Mouse (Mus musculus) limb, embryonic 14.5 days (tissue): ENCODE results near the gene Cfd. TPM values are rescaled to one million over a fixed set of nuclear protein-coding genes. Genes with fewer than 3 reads are reported as not detected.

Experiments used
- ATAC-seq: fragments of 200-750 bp; cut with Nextera tagmentation; 2 replicates; pipeline ENCODE4 v1.8.0; 2017; ENCODE audit warnings: low read depth, moderate number of reproducible peaks, moderate TSS enrichment; ENCODE audit not compliant: low FRiP score
- DNase-seq: peaks from one replicate; pipeline ENCODE4 v3.0.0-alpha.2; 2015; ENCODE audit warnings: low spot score
- H3K27ac ChIP-seq: fragments of 300-500 bp; sonication (generic); replicated peaks from 2 replicates; pipeline ENCODE4 v1.5.1; 2014; ENCODE audit warnings: low read depth, mild to moderate bottlenecking, low read length, moderate library complexity, mixed read lengths
- H3K27me3 ChIP-seq: fragments of 300-500 bp; sonication (generic); 2 replicates; pipeline ENCODE4 v1.6.1; 2014; ENCODE audit warnings: low read length, mixed read lengths; ENCODE audit not compliant: control insufficient read depth, insufficient read depth
- H3K36me3 ChIP-seq: fragments of 300-500 bp; sonication (generic); 2 replicates; pipeline ENCODE4 v1.6.1; 2014; ENCODE audit warnings: mild to moderate bottlenecking, low read length, moderate library complexity, mixed read lengths; ENCODE audit not compliant: control insufficient read depth, insufficient read depth
- H3K4me1 ChIP-seq: fragments of 300-500 bp; sonication (generic); 2 replicates; pipeline ENCODE4 v1.6.1; 2014; ENCODE audit warnings: antibody characterized with exemption, low read length, mixed read lengths; ENCODE audit not compliant: control insufficient read depth, insufficient read depth
- H3K4me2 ChIP-seq: fragments of 300-500 bp; sonication (generic); replicated peaks from 2 replicates; pipeline ENCODE4 v1.6.1; 2014; ENCODE audit warnings: low read depth, mild to moderate bottlenecking, low read length, moderate library complexity; ENCODE audit not compliant: severe bottlenecking
- H3K4me3 ChIP-seq: fragments of 300-500 bp; sonication (generic); replicated peaks from 2 replicates; pipeline ENCODE4 v1.5.1; 2014; ENCODE audit warnings: low read length
- H3K9ac ChIP-seq: fragments of 300-500 bp; sonication (generic); 2 replicates; pipeline ENCODE4 v1.6.1; 2014; ENCODE audit warnings: mild to moderate bottlenecking, low read depth, low read length, moderate library complexity; ENCODE audit not compliant: severe bottlenecking
- H3K9me3 ChIP-seq: fragments of 300-500 bp; sonication (generic); 2 replicates; pipeline ENCODE4 v1.6.1; 2016; ENCODE audit warnings: low read length; ENCODE audit not compliant: control insufficient read depth
- POLR2A ChIP-seq: fragments of 200-500 bp; IDR thresholded peaks from 2 replicates; pipeline ENCODE4 v1.8.0; 2012; ENCODE audit warnings: inconsistent platforms, mild to moderate bottlenecking, moderate library complexity, borderline replicate concordance; ENCODE audit not compliant: insufficient read depth, insufficient read length; ENCODE audit errors: extremely low read depth
- WGBS: fragments of 180-500 bp; shearing (Covaris S2); extraction: QIAGEN DNeasy Blood & Tissue Kit; methylation state at CpG from one replicate; pipeline ENCODE4 v1.1.7; 2014; 5-methylcytosine and 5-hydroxymethylcytosine counted together
- polyA plus RNA-seq, 2 experiments: library from polyadenylated mRNA; depleted of rRNA in 1 of 2; stranded (reverse) in 1 of 2; unstranded in 1 of 2; fragments of >200 nt; fragmentation: Nextera tagmentation in 1 of 2; extraction: Ambion mirVana in 1 of 2; gene quantifications; 2 replicates each; pipeline versions ENCODE4 v1.2.1 to v1.2.3; 2012 to 2014

Gene Cfd
- polyA plus RNA-seq, 2 experiments, result 1.1 TPM; not detected in 1

DNA sequence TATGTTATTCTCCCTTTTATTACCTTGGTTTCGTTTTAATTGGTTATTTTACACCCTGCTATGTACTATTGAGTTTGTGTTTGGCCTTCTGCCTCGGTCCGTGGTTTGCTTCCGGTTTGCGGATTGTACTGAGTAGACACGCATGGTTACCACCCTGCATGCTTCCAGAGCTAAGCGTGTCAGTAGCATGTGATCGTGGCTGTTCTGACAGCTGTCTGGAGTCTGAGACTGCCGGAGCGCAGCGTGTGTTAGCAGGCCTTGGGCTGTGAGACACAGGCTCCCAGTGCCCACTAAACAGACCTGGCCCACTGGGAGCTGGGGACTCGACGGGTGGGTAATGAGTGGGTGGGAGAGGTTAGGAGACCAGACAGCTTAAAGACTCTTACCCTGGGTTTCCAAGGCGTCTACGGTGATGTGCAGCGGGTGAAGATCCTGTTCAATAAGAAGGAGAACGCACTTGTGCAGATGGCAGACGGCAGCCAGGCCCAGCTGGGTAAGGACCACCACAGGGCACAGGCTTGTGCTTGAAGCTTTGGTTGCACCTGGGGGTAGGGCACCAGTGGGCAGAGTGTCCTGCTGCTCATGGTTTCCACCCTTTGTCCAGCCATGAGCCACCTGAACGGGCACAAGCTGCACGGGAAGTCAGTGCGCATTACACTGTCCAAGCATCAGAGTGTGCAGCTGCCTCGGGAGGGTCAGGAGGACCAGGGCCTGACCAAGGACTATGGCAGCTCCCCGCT is 28.4 kb upstream of the Cfd start:
- ATAC-seq, result no peak
- Histone ChIP-seq H3K27me3 (no peaks in the 10 kb centered on the region), H3K4me2 (no peak overlapping the region), H3K9ac (no peak overlapping the region), H3K4me1 (peaks cover 13% of the 10 kb centered on the region), H3K36me3 (peaks cover 100% of the 10 kb centered on the region), H3K27ac (no peak overlapping the region), H3K4me3 (no peak overlapping the region), H3K9me3 (no peaks in the 10 kb centered on the region)
- DNase-seq, result no peak
- WGBS, result 85% methylated on average over 23 of the region's 23 CpGs
- TF ChIP-seq POLR2A, result no peak

DNA sequence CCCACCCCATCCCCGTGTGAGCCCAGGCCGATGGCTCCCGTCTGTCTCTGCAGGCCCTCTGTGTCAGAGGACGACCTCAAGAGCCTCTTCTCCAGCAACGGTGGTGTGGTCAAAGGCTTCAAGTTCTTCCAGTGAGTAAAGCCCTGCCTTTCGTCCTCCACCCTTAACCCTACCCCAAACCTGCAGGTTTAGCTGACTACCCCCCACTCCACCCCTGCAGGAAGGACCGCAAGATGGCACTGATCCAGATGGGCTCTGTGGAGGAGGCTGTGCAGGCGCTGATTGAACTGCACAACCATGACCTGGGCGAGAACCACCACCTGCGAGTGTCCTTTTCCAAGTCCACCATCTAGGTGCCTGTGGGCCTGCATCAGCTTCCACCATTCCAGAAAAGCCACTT is 27.7 kb upstream of the Cfd start:
- Histone ChIP-seq H3K4me2 (no peak overlapping the region), H3K9ac (no peak overlapping the region), H3K27me3 (no peaks in the 10 kb centered on the region), H3K9me3 (no peaks in the 10 kb centered on the region), H3K4me3 (no peak overlapping the region), H3K27ac (no peak overlapping the region), H3K4me1 (peaks cover 6% of the 10 kb centered on the region), H3K36me3 (peaks cover 97% of the 10 kb centered on the region)
- 68% methylated on average over 10 of the region's 10 CpGs for WGBS
- no peak for ATAC-seq
- no peak for TF ChIP-seq POLR2A
- no peak for DNase-seq

DNA sequence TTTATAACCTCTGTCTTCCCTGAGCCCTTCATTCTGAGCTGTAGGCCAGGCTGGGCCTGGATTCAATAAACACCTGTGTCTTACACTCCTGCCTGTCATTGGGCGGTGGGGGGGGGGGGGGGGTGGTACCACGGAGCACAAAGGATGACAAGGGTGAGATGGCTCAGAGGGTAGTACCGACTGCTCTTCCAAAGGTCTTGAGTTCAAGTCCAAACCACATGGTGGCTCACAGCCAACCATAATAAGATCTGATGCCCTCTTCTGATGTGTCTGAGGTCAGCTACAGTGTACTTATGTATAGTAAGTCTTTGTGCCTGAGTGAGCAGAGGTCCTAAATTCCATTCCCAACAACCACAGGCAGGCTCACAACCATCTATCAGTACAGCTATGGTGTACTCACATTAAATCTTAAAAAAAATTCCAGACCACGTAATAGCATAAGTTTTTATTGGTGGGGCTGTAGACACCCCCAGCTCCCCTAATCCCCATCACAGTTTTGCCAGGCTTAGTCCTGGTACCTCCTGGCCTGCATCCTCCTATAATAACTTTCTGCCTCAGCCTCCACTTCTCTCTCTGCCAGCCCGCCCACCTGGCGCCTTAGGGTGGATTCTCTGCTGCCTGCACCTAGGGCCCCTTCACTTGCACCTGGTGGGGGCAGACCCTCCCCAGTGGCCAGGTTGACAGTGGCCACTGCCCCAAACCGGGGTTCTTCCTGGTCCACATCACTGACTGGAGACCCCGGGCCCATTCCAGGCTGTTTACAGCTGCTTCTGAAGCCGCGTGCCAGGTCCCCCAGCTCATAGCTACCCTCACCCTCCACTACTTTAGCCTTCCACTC is 26.1 kb upstream of the Cfd start:
- peaks cover 88% of the 10 kb centered on the region for H3K36me3 ChIP-seq
- H3K9me3 ChIP-seq, result no peaks in the 10 kb centered on the region
- TF ChIP-seq POLR2A, result no peak
- no peak overlapping the region for H3K9ac ChIP-seq
- DNase-seq (no peak), ATAC-seq (peak; percentile 11; the same call in 1 of the 2 replicates)
- WGBS, result 40% methylated on average over 10 of the region's 10 CpGs
- H3K4me1 ChIP-seq, result no peaks in the 10 kb centered on the region
- no peaks in the 10 kb centered on the region for H3K27me3 ChIP-seq
- H3K4me3 ChIP-seq, result no peak overlapping the region
- H3K27ac ChIP-seq, result no peak overlapping the region
- H3K4me2 ChIP-seq, result no peak overlapping the region

DNA sequence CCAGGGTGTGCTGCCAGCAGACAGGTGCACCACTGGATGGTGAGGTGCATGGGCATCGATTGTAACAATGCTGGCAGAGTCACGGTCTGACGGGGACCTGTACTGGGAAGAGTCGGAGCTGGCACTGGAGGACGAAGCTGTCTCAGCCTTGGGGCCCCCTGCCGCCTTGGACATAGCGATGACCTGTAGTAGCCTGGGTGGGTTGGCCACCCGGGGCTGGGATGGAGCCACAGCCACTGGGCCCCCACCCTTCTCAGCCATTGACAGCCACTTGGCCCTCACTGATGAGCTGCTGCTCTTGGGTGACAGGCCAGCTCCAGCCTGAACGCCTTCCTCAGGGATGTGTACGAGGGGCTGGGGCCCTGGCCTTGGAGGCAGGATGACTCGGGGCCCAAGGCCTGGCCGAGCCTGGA is 25.5 kb upstream of the Cfd start:
- no peak overlapping the region for H3K4me2 ChIP-seq
- H3K4me1 ChIP-seq, result no peaks in the 10 kb centered on the region
- DNase-seq (no peak), ATAC-seq (no peak)
- H3K36me3 ChIP-seq, result peaks cover 88% of the 10 kb centered on the region
- WGBS, result 57% methylated on average over 10 of the region's 12 CpGs
- H3K27me3 ChIP-seq, result no peaks in the 10 kb centered on the region
- TF ChIP-seq POLR2A, result no peak
- H3K9ac ChIP-seq, result no peak overlapping the region
- H3K27ac ChIP-seq, result 0 out of 2 replicates have a peak overlapping the region, but pooled peaks have one; percentile 33
- H3K4me3 ChIP-seq, result no peak overlapping the region
- H3K9me3 ChIP-seq, result no peaks in the 10 kb centered on the region

DNA sequence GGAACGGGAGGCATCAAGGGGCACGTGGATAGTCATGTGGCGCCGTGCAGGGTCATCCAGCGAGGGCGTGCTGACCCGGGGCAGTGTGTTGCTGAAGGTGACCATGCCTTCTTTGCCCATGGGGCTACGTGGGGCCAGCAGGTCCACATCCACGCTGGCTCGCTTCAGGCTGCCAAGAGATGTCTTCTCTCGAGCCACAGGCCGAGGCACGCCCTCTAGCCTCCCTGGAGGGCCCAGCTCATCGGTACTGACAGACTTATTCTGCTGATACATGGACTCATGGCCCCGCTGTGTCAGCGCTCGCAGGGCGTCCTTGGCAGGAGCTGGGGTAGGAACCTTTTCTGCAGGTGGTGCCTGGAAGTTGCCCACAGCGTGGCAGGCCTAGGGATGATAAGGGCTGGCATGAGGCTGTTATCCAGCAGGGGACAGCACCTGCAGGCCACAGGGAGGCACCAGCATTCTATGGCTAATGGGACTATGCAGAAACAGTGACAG is 24.8 kb upstream of the Cfd start:
- no peaks in the 10 kb centered on the region for H3K9me3 ChIP-seq
- no peak overlapping the region for H3K4me3 ChIP-seq
- 69% methylated on average over 19 of the region's 19 CpGs for WGBS
- H3K4me2 ChIP-seq, result no peak overlapping the region
- H3K9ac ChIP-seq, result no peak overlapping the region
- peaks cover 85% of the 10 kb centered on the region for H3K36me3 ChIP-seq
- no peak for TF ChIP-seq POLR2A
- DNase-seq (no peak), ATAC-seq (no peak)
- H3K4me1 ChIP-seq, result no peaks in the 10 kb centered on the region
- H3K27me3 ChIP-seq, result no peaks in the 10 kb centered on the region
- 0 out of 2 replicates have a peak overlapping the region, but pooled peaks have one; percentile 33 for H3K27ac ChIP-seq
